Mouse (Mus musculus) heart, embryonic 14.5 days (tissue): ENCODE data around the gene Cmpk2. TPM values are rescaled to one million over a fixed set of nuclear protein-coding genes. Genes with fewer than 3 reads are reported as not detected.

Experiments
- ATAC-seq: fragments of 200-750 bp; cut with Nextera tagmentation; 2 replicates; pipeline ENCODE4 v1.8.0; 2017; ENCODE audit warnings: low read depth, moderate TSS enrichment; ENCODE audit not compliant: insufficient number of reproducible peaks, insufficient read depth, low FRiP score
- H3K27ac ChIP-seq, 2 experiments: fragments of 200-500 bp in 1 of 2; fragments of 300-500 bp in 1 of 2; sonication (generic) in 1 of 2; replicated peaks in 1 of 2; 2 replicates each; pipeline ENCODE4 v1.5.1; 2012 to 2014; ENCODE audit warnings: low read depth in 2 of 2, low read length in 2 of 2, control low read depth in 1 of 2, mild to moderate bottlenecking in 1 of 2, mixed read lengths in 1 of 2; ENCODE audit not compliant: control insufficient read depth in 1 of 2, insufficient read depth in 1 of 2
- H3K27me3 ChIP-seq: fragments of 300-500 bp; sonication (generic); 2 replicates; pipeline ENCODE4 v1.6.1; 2014; ENCODE audit warnings: mild to moderate bottlenecking, low read length, control low read depth; ENCODE audit not compliant: control insufficient read depth, insufficient read depth
- H3K36me3 ChIP-seq: fragments of 300-500 bp; sonication (generic); 2 replicates; pipeline ENCODE4 v1.6.1; 2014; ENCODE audit warnings: mild to moderate bottlenecking, control low read depth, low read length, mixed read lengths; ENCODE audit not compliant: control insufficient read depth, insufficient read depth
- H3K4me1 ChIP-seq, 2 experiments: fragments of 200-500 bp in 1 of 2; fragments of 300-500 bp in 1 of 2; sonication (generic) in 1 of 2; 2 replicates each; pipeline ENCODE4 v1.6.1; 2012 to 2014; ENCODE audit warnings: low read length in 2 of 2, control low read depth in 1 of 2, mixed read lengths in 1 of 2; ENCODE audit not compliant: control insufficient read depth in 2 of 2, insufficient read depth in 2 of 2
- H3K4me2 ChIP-seq: fragments of 300-500 bp; sonication (generic); 2 replicates; pipeline ENCODE4 v1.6.1; 2014; ENCODE audit warnings: mild to moderate bottlenecking, low read length
- H3K4me3 ChIP-seq, 2 experiments: fragments of 200-500 bp in 1 of 2; fragments of 300-500 bp in 1 of 2; sonication (generic) in 1 of 2; 2 replicates each; pipeline ENCODE4 v1.5.1; 2012 to 2014; ENCODE audit warnings: low read length in 2 of 2, mild to moderate bottlenecking in 2 of 2, control low read depth in 1 of 2, low read depth in 1 of 2, moderate library complexity in 1 of 2; ENCODE audit not compliant: control insufficient read depth in 1 of 2, insufficient read depth in 1 of 2
- H3K9ac ChIP-seq: fragments of 300-500 bp; sonication (generic); 2 replicates; pipeline ENCODE4 v1.6.1; 2014; ENCODE audit warnings: mild to moderate bottlenecking, low read length
- H3K9me3 ChIP-seq: fragments of 300-500 bp; sonication (generic); 2 replicates; pipeline ENCODE4 v1.6.1; 2016; ENCODE audit warnings: low read length, control low read depth; ENCODE audit not compliant: control insufficient read depth
- WGBS: fragments of 180-500 bp; shearing (Covaris S2); extraction: QIAGEN DNeasy Blood & Tissue Kit; methylation state at CpG from one replicate; pipeline ENCODE4 v1.1.7; 2014; 5-methylcytosine and 5-hydroxymethylcytosine counted together
- polyA plus RNA-seq: library from polyadenylated mRNA; unstranded; fragments of >200 nt; fragmentation: Nextera tagmentation; extraction: Ambion mirVana; gene quantifications from 2 replicates; pipeline ENCODE4 v1.2.1, GENCODE M21; 2014

Cmpk2 gene
- polyA plus RNA-seq, 1 experiment from 2014 or later: 3.0 TPM

DNA sequence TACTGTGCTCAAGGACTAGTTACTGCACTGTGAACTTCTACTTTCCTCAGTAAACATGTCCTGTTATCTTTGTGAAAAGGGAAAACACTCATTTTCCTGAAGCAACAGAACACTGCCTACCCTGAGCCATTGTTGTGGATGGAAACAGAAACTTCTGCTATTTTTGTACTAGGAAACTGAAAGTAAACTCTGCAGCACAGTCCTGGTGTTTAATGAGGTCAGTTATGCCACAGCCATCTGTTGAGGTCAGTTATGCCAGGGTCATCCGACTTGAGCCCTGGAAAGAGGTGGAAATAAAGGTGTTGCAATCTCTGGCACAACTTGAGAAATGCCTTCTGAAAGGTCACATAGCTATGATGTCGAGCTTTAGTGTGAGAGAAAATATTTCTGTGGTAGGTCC, 8.9 kb upstream of the Cmpk2 start:
- ATAC-seq: no peak
- Histone ChIP-seq H3K36me3 (no peaks in the 10 kb centered on the region), H3K4me2 (no peak overlapping the region), H3K27ac (no peak overlapping the region), H3K9ac (no peak overlapping the region), H3K9me3 (no peaks in the 10 kb centered on the region), H3K4me1 (peaks cover 7 to 10% of the 10 kb centered on the region in 2 experiments), H3K27me3 (no peaks in the 10 kb centered on the region), H3K4me3 (no peak overlapping the region)
- WGBS: 21% methylated on average over 2 of the region's 2 CpGs

DNA sequence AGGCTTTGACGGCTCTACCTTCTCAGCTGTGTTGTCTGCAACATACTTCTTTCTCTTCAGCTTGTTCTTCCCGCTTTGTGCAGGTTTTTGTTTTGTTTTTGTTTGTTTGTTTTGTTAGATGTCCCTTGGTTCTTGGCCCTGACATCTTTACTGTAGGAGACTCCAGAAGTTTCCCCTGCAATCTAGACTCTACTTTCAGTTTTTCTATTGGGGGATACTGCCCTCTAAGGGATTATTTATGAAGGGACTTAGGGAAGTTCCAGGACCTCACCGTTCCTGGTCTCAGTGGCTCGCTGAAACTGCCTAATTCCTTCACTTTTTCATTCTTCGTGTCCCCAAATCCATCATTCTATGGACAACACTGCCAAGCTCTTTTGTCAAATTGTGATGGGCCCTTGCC, 3.4 kb upstream of the Cmpk2 start:
- H3K4me2 ChIP-seq: no peak overlapping the region
- no peaks in the 10 kb centered on the region for H3K9me3 ChIP-seq
- no peaks in the 10 kb centered on the region for H3K36me3 ChIP-seq
- H3K4me3 ChIP-seq: no peak overlapping the region
- peaks cover 0 to 4% of the 10 kb centered on the region in 2 experiments; a peak in 1 of 4 replicates for H3K4me1 ChIP-seq
- no peaks in the 10 kb centered on the region for H3K27me3 ChIP-seq
- 76% methylated on average over 5 of the region's 5 CpGs for WGBS
- no peak overlapping the region for H3K27ac ChIP-seq
- no peak for ATAC-seq
- H3K9ac ChIP-seq: no peak overlapping the region

DNA sequence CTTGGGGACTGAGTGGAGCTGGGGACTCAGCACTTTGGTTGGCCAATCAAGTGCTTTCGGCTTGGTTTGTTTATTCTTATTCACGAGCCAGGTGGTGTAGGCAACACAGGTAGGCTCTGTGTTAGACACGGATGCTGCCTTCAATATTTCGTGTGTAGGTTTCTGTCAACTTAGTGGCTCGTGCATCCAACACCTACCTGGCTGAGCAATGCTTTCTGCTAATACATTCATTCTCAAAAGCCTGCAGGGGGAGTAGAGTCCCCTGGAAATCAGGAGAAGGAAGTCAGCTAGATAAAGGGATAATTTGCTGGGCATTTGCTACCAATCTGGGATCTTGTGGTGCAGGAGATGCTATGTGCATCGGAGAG, 1.0 kb downstream of the Cmpk2 start:
- H3K9me3 ChIP-seq: no peaks in the 10 kb centered on the region
- peak overlapping the region; percentile 98 for H3K4me2 ChIP-seq
- H3K27ac ChIP-seq: no peak overlapping the region
- no peaks in the 10 kb centered on the region for H3K27me3 ChIP-seq
- peak overlapping the region; percentile 77 to 87 for H3K4me3 ChIP-seq
- peaks cover 0 to 4% of the 10 kb centered on the region in 2 experiments; a peak in 1 of 4 replicates for H3K4me1 ChIP-seq
- H3K36me3 ChIP-seq: no peaks in the 10 kb centered on the region
- no peak for ATAC-seq
- 34% methylated on average over 6 of the region's 6 CpGs for WGBS
- H3K9ac ChIP-seq: peak overlapping the region; percentile 83

DNA sequence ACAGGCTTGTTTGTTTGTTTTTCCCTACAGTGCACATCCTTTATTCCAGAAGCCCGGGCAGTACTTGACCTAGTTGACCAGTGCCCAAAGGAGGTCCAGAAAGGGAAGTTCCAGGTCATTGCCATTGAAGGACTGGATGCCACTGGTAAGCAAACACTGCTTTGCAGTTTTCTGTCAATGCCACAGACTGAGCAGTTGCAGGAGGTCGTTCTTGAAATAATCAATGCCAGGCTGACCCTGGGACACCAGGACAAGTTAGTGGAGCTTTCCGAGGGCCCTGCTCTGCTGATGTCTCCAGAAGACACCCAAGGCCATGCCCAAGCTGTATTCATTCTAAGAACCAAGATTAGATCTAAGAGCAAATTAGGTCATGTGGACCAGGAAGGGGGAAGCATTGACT, 2.4 kb downstream of the Cmpk2 start:
- Histone ChIP-seq H3K27me3 (no peaks in the 10 kb centered on the region), H3K27ac (no peak overlapping the region), H3K9ac (no peak overlapping the region), H3K4me3 (no peak overlapping the region), H3K4me2 (no peak overlapping the region), H3K9me3 (no peaks in the 10 kb centered on the region), H3K4me1 (peaks cover 0 to 4% of the 10 kb centered on the region in 2 experiments; a peak in 1 of 4 replicates), H3K36me3 (no peaks in the 10 kb centered on the region)
- 66% methylated on average over 3 of the region's 3 CpGs for WGBS
- ATAC-seq: no peak

DNA sequence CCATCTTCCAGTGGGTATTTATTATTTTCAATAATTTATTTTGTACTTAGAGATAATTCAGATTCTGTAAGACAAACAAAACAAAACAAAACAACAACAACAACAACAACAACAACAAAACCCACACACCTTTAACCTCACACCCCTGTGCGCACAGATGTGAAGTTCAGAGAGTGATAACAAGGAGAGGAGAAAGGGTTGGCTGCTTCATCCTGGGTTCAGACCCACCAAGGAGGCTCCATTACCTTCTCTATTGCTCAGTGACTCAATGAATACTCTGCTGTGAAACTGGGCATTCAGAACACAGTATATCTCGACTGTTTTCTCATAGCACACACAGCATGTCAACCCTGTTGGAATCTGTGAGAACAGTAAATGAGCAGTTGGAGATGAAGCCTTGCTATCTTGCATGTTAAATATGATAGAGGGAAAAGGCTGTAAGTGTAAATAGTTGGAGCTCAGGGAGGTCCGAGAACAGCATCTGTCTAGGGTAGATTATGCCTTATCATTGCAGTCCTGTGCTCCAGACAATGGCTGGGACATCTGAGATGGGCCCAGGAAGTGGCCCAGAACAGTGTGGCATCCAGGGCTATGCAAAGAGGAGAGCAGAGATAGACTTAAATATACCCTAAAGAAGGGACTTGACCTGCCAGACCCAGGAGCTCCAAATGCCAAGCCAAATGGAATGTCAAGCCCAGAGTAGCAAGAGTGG, 3.9 kb downstream of the Cmpk2 start:
- Histone ChIP-seq H3K4me2 (no peak overlapping the region), H3K9me3 (no peaks in the 10 kb centered on the region), H3K4me1 (peaks cover 0 to 4% of the 10 kb centered on the region in 2 experiments; a peak in 1 of 4 replicates), H3K27ac (no peak overlapping the region), H3K4me3 (no peak overlapping the region), H3K9ac (no peak overlapping the region), H3K36me3 (no peaks in the 10 kb centered on the region), H3K27me3 (no peaks in the 10 kb centered on the region)
- ATAC-seq: no peak
- WGBS: 64% methylated on average over 3 of the region's 3 CpGs

DNA sequence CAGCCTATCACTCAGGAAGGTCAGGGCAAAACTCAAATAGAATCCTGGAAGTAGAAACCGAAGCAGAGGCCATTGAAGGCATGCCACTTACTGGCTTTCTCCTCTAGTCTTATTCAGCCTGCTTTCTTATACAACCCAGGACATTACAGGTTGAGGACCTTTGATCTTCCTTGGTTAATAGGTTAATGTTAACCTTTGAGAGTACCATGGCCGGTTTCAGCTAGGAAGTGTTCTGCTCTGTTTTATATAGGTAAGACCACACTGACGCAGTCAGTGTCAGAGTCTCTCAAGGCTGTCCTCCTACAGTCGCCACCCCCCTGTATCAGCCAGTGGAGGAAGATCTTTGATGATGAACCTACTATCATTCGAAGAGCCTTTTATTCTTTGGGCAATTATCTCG, 4.7 kb downstream of the Cmpk2 start:
- Histone ChIP-seq H3K4me1 (peaks cover 0 to 4% of the 10 kb centered on the region in 2 experiments; a peak in 1 of 4 replicates), H3K4me2 (no peak overlapping the region), H3K36me3 (no peaks in the 10 kb centered on the region), H3K9ac (no peak overlapping the region), H3K9me3 (no peaks in the 10 kb centered on the region), H3K27ac (no peak overlapping the region), H3K27me3 (no peaks in the 10 kb centered on the region), H3K4me3 (no peak overlapping the region)
- WGBS: 83% methylated on average over 6 of the region's 6 CpGs
- no peak for ATAC-seq

DNA sequence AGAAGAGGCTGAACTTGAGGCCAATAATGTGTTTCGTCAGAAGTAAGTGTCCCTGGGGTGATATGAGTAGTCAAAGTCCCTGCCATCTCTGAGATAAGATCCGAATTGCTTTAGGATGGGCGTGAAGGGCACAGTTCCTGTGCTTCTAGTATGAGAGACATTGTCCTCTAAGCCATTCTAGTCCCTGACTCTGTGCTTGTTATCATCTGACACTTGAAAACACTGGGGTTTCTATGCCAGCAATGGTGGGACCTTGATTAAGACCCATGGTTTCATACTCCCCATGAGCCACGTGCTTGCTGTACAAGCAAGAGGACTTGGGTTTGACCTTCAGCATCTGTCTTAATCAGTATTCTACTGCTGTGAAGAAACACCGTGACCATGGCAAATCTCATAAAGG, 8.2 kb downstream of the Cmpk2 start:
- no peak for ATAC-seq
- H3K4me2 ChIP-seq: no peak overlapping the region
- 62% methylated on average over 5 of the region's 5 CpGs for WGBS

More for the DNA sequence above, 8.2 kb downstream of the Cmpk2 start:
- H3K36me3 ChIP-seq: no peaks in the 10 kb centered on the region
- peaks cover 0 to 3% of the 10 kb centered on the region in 2 experiments; a peak in 1 of 4 replicates for H3K4me1 ChIP-seq
- no peak overlapping the region for H3K9ac ChIP-seq
- no peaks in the 10 kb centered on the region for H3K9me3 ChIP-seq
- no peaks in the 10 kb centered on the region for H3K27me3 ChIP-seq
- H3K4me3 ChIP-seq: no peak overlapping the region
- no peak overlapping the region for H3K27ac ChIP-seq
